Mouse (Mus musculus): Measurements from ENCODE around the gene Ccdc110. TPM values are rescaled to one million over a fixed set of nuclear protein-coding genes. Genes with fewer than 3 reads are reported as not detected.

Ccdc110 gene
- polyA plus RNA-seq, 1 experiment from 2014 or later, result not detected

Other genes with a start within 250 kb of the Ccdc110 start
- 4.3 and 5.6 TPM in 2 replicates for gene Pdlim3, start 49.2 kb upstream of the Ccdc110 start, polyA plus RNA-seq (2014; fragmentation: Nextera tagmentation; extraction: Ambion mirVana)
- 4.3 and 4.7 TPM in 2 replicates for gene 1700029J07Rik, start 40.6 kb downstream of the Ccdc110 start, polyA plus RNA-seq (2014; fragmentation: Nextera tagmentation; extraction: Ambion mirVana)
- 74.1 and 74.9 TPM in 2 replicates for gene Ufsp2, start 40.9 kb downstream of the Ccdc110 start, polyA plus RNA-seq (2014; fragmentation: Nextera tagmentation; extraction: Ambion mirVana)
- 0.32 and 0.39 TPM in 2 replicates for gene Lrp2bp, start 64.7 kb downstream of the Ccdc110 start, polyA plus RNA-seq (2014; fragmentation: Nextera tagmentation; extraction: Ambion mirVana)
- 17.9 and 25.4 TPM in 2 replicates for gene Ankrd37, start 71.1 kb downstream of the Ccdc110 start, polyA plus RNA-seq (2014; fragmentation: Nextera tagmentation; extraction: Ambion mirVana)
- gene Cfap97, start 217.2 kb downstream of the Ccdc110 start, polyA plus RNA-seq (2014; fragmentation: Nextera tagmentation; extraction: Ambion mirVana), result 28.8 and 30.9 TPM in 2 replicates
- gene Snx25, start 217.5 kb downstream of the Ccdc110 start, polyA plus RNA-seq (2014; fragmentation: Nextera tagmentation; extraction: Ambion mirVana), result 7.4 and 9.0 TPM in 2 replicates